Mouse (Mus musculus) small intestine, adult 2 months (tissue): ENCODE measurements around the gene Gnmt.

ENCODE experiments used
- CTCF ChIP-seq: fragments of 200-500 bp; IDR thresholded peaks from 2 replicates; pipeline ENCODE4 v1.5.1; 2012; ENCODE audit warnings: low read depth, mild to moderate bottlenecking, control low read depth, inconsistent platforms, low read length, moderate library complexity, mixed read lengths; ENCODE audit not compliant: insufficient replicate concordance, insufficient read length; ENCODE audit errors: extremely low read depth
- POLR2A ChIP-seq: fragments of 200-500 bp; IDR thresholded peaks from 2 replicates; pipeline ENCODE4 v1.6.1; 2012; ENCODE audit warnings: low read depth, mild to moderate bottlenecking, control low read depth, inconsistent platforms, low read length, moderate library complexity

GRCm38 (mm10) chr17:46728496-46728895, 472 bp downstream of the Gnmt start:
- TF ChIP-seq CTCF: no peak
- TF ChIP-seq POLR2A: no peak
